Mouse (Mus musculus) midbrain, postnatal 0 days (tissue): ENCODE results near the gene Clk2. TPM values are rescaled to one million over a fixed set of nuclear protein-coding genes. Genes with fewer than 3 reads are reported as not detected.
A peak's percentile ranks its signal among the peaks of the same experiment; 100 is the strongest.

Experiments
- ATAC-seq: fragments of 200-750 bp; cut with Nextera tagmentation; 2 replicates; pipeline ENCODE4 v1.8.0; 2017; ENCODE audit warnings: moderate number of reproducible peaks, mild to moderate bottlenecking, moderate TSS enrichment, moderate library complexity; ENCODE audit not compliant: low FRiP score
- DNase-seq: peaks from one replicate; pipeline ENCODE4 v3.0.0-alpha.2; 2015; ENCODE audit warnings: low spot score
- H3K27ac ChIP-seq: fragments of 300-500 bp; sonication (generic); 2 replicates; pipeline ENCODE4 v1.5.1; 2014; ENCODE audit warnings: low read depth, mild to moderate bottlenecking, low read length, mixed read lengths
- H3K27me3 ChIP-seq: fragments of 300-500 bp; sonication (generic); 2 replicates; pipeline ENCODE4 v1.6.1; 2014; ENCODE audit warnings: low read length, control low read depth, mixed read lengths; ENCODE audit not compliant: insufficient read depth
- H3K36me3 ChIP-seq: fragments of 300-500 bp; sonication (generic); 2 replicates; pipeline ENCODE4 v1.6.1; 2014; ENCODE audit warnings: low read length, control low read depth, mixed read lengths; ENCODE audit not compliant: insufficient read depth
- H3K4me1 ChIP-seq: fragments of 300-500 bp; sonication (generic); 2 replicates; pipeline ENCODE4 v1.6.1; 2014; ENCODE audit warnings: mild to moderate bottlenecking, control low read depth, antibody characterized with exemption, low read length, mixed read lengths; ENCODE audit not compliant: insufficient read depth
- H3K4me2 ChIP-seq: fragments of 300-500 bp; sonication (generic); 2 replicates; pipeline ENCODE4 v1.6.1; 2014; ENCODE audit warnings: low read depth, mild to moderate bottlenecking, low read length, mixed read lengths; ENCODE audit not compliant: poor library complexity, severe bottlenecking
- H3K4me3 ChIP-seq: fragments of 300-500 bp; sonication (generic); 2 replicates; pipeline ENCODE4 v1.5.1; 2014; ENCODE audit warnings: low read depth, mild to moderate bottlenecking, low read length, moderate library complexity
- H3K9ac ChIP-seq: fragments of 300-500 bp; sonication (generic); replicated peaks from 2 replicates; pipeline ENCODE4 v1.6.1; 2014; ENCODE audit warnings: mild to moderate bottlenecking, low read length, moderate library complexity, mixed read lengths; ENCODE audit not compliant: poor library complexity, severe bottlenecking
- H3K9me3 ChIP-seq: fragments of 300-500 bp; sonication (generic); 2 replicates; pipeline ENCODE4 v1.6.1; 2016; ENCODE audit warnings: low read length, control low read depth
- CTCF ChIP-seq: IDR thresholded peaks from 2 replicates; pipeline ENCODE4 v1.5.1; 2016; ENCODE audit warnings: antibody characterized with exemption, mild to moderate bottlenecking
- WGBS: fragments of 180-500 bp; shearing (Covaris S2); extraction: QIAGEN DNeasy Blood & Tissue Kit; methylation state at CpG from one replicate; pipeline ENCODE4 v1.1.7; 2014; 5-methylcytosine and 5-hydroxymethylcytosine counted together
- polyA plus RNA-seq: library from polyadenylated mRNA; unstranded; fragments of >200 nt; fragmentation: Nextera tagmentation; extraction: Ambion mirVana; gene quantifications from 2 replicates; pipeline ENCODE4 v1.2.1, GENCODE M21; 2015
- total RNA-seq: library from RNA; depleted of rRNA; stranded (reverse); fragments of >200 nt; gene quantifications from 2 replicates; pipeline ENCODE4 v1.2.3, GENCODE M21; 2014

Gene Clk2
- total and polyA plus RNA-seq, 2 experiments from 2014 or later = 12.6 to 38.9 TPM

GRCm38 (mm10) chr3:89188478-89188875 lies 23.9 kb downstream of the Clk2 start:
- no peak overlapping the region for H3K27ac ChIP-seq
- TF ChIP-seq CTCF = no peak
- peaks cover 18% of the 10 kb centered on the region; the same call in 1 of the 2 replicates for H3K36me3 ChIP-seq
- no peak for DNase-seq
- H3K4me1 ChIP-seq = peaks cover 8% of the 10 kb centered on the region; the same call in 1 of the 2 replicates
- no peak for ATAC-seq
- H3K4me3 ChIP-seq = no peak overlapping the region
- no peaks in the 10 kb centered on the region for H3K27me3 ChIP-seq
- no peak overlapping the region for H3K9ac ChIP-seq
- 72% methylated on average over 12 of the region's 12 CpGs for WGBS
- no peak overlapping the region for H3K4me2 ChIP-seq
- no peaks in the 10 kb centered on the region for H3K9me3 ChIP-seq

DNA sequence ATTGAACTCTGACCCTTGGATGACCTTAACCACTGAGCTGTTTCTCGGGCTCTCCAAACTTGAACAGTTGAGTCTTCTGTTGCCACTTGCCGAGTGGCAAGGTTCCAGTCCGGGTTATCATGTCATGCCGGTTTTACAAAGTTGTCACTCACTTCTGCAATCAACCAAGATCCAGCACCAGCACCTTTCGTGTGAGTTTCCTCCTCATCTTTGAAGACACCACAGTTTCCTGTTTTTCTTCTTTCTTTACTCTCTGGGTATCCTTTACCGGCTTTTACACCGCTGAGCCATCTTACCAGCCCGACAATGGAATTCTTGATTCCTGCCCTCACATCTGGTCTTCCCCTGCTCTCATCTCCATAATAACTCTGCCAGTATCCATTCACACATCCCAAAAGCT lies 25.8 kb downstream of the Clk2 start:
- Histone ChIP-seq H3K36me3 (peaks cover 18% of the 10 kb centered on the region; the same call in 1 of the 2 replicates), H3K9ac (no peak overlapping the region), H3K27ac (no peak overlapping the region), H3K27me3 (no peaks in the 10 kb centered on the region), H3K4me1 (no peaks in the 10 kb centered on the region), H3K4me3 (no peak overlapping the region), H3K4me2 (no peak overlapping the region), H3K9me3 (no peaks in the 10 kb centered on the region)
- WGBS = 86% methylated on average over 8 of the region's 8 CpGs
- TF ChIP-seq CTCF = no peak
- ATAC-seq (no peak), DNase-seq (no peak)

DNA sequence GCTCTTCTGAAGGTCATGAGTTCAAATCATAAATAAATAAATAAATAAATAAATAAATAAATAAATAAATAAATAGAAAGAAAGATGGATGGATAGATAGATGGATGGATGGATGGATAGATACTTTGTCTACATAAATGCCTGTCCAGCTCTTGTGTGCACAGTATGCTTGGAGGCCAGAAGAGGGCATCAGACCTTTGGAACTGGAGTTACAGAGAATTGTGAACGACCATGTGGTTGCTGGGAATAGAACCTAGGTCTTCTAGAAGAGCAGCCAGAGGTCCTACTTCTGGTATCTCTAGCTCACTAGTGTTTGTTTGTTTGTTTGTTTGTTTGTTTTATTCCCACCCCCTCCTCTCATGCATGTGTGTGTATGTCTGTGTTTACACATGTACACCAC lies 28.8 kb downstream of the Clk2 start:
- DNase-seq (no peak), ATAC-seq (no peak)
- WGBS = 78% methylated on average over 1 of the region's 1 CpGs
- Histone ChIP-seq H3K27me3 (no peaks in the 10 kb centered on the region), H3K4me2 (no peak overlapping the region), H3K27ac (no peak overlapping the region), H3K4me3 (no peak overlapping the region), H3K9me3 (no peaks in the 10 kb centered on the region), H3K9ac (no peak overlapping the region), H3K36me3 (peaks cover 7% of the 10 kb centered on the region; the same call in 1 of the 2 replicates), H3K4me1 (no peaks in the 10 kb centered on the region)
- TF ChIP-seq CTCF = peak; percentile 39

DNA sequence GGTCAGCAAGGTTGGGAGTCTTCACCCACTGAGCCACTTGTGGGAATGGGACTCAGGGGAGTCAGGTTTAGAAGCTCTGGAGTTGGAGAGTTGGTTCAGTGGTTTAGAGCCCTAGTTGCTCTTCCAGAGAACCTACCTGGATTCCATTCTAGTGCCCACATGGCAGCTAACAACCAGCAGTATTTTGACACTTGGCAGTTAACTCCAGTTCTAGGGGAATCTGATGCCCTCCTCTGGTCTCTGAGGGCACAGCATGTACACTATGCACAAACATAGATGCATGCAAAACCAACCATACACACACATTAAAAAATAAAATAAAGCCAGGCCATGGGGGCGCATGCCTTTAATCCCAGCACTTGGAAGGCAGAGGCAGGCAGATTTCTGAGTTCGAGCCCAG lies 29.3 kb downstream of the Clk2 start:
- no peak overlapping the region for H3K4me2 ChIP-seq
- WGBS = 91% methylated on average over 2 of the region's 2 CpGs
- no peak overlapping the region for H3K27ac ChIP-seq
- no peak overlapping the region for H3K4me3 ChIP-seq
- H3K27me3 ChIP-seq = no peaks in the 10 kb centered on the region
- H3K4me1 ChIP-seq = no peaks in the 10 kb centered on the region
- H3K9me3 ChIP-seq = no peaks in the 10 kb centered on the region
- no peak for DNase-seq
- no peak for ATAC-seq
- H3K36me3 ChIP-seq = 0 out of 2 replicates have a peak, but pooled peaks cover 2% of the 10 kb centered on the region
- no peak overlapping the region for H3K9ac ChIP-seq
- TF ChIP-seq CTCF = peak; percentile 57

- 5% methylated on average over 32 of the region's 33 CpGs for WGBS
- H3K9me3 ChIP-seq = no peaks in the 10 kb centered on the region
- DNase-seq (peak; percentile 91), ATAC-seq (peak; percentile 92)
- H3K4me3 ChIP-seq = peak overlapping the region; percentile 28
- no peaks in the 10 kb centered on the region for H3K36me3 ChIP-seq
- peak overlapping the region; percentile 47 for H3K4me2 ChIP-seq
- H3K27me3 ChIP-seq = no peaks in the 10 kb centered on the region
- peak overlapping the region; percentile 48 for H3K9ac ChIP-seq
- peak; percentile 65 for TF ChIP-seq CTCF
- H3K27ac ChIP-seq = peak overlapping the region; percentile 55; the same call in 1 of the 2 replicates
- H3K4me1 ChIP-seq = no peaks in the 10 kb centered on the region
Observed at GRCm38 (mm10) chr3:89195979-89196877, 31.6 kb downstream of the Clk2 start.

DNA sequence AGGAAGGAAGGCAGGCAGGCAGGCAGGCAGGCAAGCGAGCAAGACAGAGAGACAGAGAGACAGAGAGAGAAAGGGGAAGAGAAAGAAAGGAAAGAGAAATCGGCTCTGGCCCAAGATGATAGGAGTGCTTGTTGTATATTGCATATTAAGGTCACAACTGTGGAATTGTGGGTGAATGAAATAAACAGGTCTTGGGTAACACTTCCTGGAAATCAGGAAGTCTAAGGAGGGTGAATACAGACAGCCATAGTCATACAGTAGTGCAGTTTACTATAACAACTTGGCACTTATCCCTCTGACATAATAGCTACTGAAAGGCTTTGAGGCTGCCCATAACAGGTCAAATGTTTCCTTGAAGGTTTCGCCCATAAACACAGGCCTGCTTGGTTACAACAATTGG lies 35.2 kb downstream of the Clk2 start:
- WGBS = 72% methylated on average over 3 of the region's 3 CpGs
- Histone ChIP-seq H3K4me2 (no peak overlapping the region), H3K36me3 (no peaks in the 10 kb centered on the region), H3K9ac (no peak overlapping the region), H3K9me3 (no peaks in the 10 kb centered on the region), H3K27ac (no peak overlapping the region), H3K4me1 (peaks cover 4% of the 10 kb centered on the region; the same call in 1 of the 2 replicates), H3K27me3 (no peaks in the 10 kb centered on the region), H3K4me3 (no peak overlapping the region)
- DNase-seq (no peak), ATAC-seq (no peak)
- no peak for TF ChIP-seq CTCF
